Mouse (Mus musculus) heart, embryonic 13.5 days (tissue): ENCODE measurements at regions not wholly inside any gene's neighbourhood (a gene's known extent, or its start where the extent isn't known, plus 50 kb on each side); places are given as distances from the start of the nearest gene placed in this dataset.

Experiments used
- ATAC-seq: fragments of 200-750 bp; cut with Nextera tagmentation; 2 replicates; pipeline ENCODE4 v1.8.0; 2017; ENCODE audit warnings: moderate TSS enrichment; ENCODE audit not compliant: insufficient number of reproducible peaks, low FRiP score, low TSS enrichment; ENCODE audit errors: extremely low read depth
- H3K27ac ChIP-seq: fragments of 300-500 bp; sonication (generic); replicated peaks from 2 replicates; pipeline ENCODE4 v1.5.1; 2015; ENCODE audit warnings: moderate library complexity, mild to moderate bottlenecking, inconsistent platforms
- H3K27me3 ChIP-seq: fragments of 300-500 bp; sonication (generic); replicated peaks from 2 replicates; pipeline ENCODE4 v1.6.1; 2015; ENCODE audit warnings: mild to moderate bottlenecking, inconsistent platforms
- H3K36me3 ChIP-seq: fragments of 300-500 bp; sonication (generic); 2 replicates; pipeline ENCODE4 v1.6.1; 2015; ENCODE audit warnings: mild to moderate bottlenecking, inconsistent platforms
- H3K4me1 ChIP-seq: fragments of 300-500 bp; sonication (generic); 2 replicates; pipeline ENCODE4 v1.6.1; 2015; ENCODE audit warnings: inconsistent platforms
- H3K4me2 ChIP-seq: fragments of 300-500 bp; sonication (generic); 2 replicates; pipeline ENCODE4 v1.6.1; 2015; ENCODE audit warnings: inconsistent platforms, mild to moderate bottlenecking, moderate library complexity
- H3K4me3 ChIP-seq: fragments of 300-500 bp; sonication (generic); 2 replicates; pipeline ENCODE4 v1.5.1; 2015; ENCODE audit warnings: moderate library complexity, mild to moderate bottlenecking, inconsistent platforms
- H3K9ac ChIP-seq: fragments of 300-500 bp; sonication (generic); 2 replicates; pipeline ENCODE4 v1.6.1; 2015; ENCODE audit warnings: inconsistent platforms, mild to moderate bottlenecking, moderate library complexity
- H3K9me3 ChIP-seq: fragments of 300-500 bp; sonication (generic); 2 replicates; pipeline ENCODE4 v1.6.1; 2016; ENCODE audit warnings: inconsistent platforms
- WGBS: fragments of 180-500 bp; shearing (Covaris S2); methylation state at CpG from one replicate; pipeline ENCODE4 v1.1.7; 2015; ENCODE audit warnings: mixed read lengths; 5-methylcytosine and 5-hydroxymethylcytosine counted together

DNA sequence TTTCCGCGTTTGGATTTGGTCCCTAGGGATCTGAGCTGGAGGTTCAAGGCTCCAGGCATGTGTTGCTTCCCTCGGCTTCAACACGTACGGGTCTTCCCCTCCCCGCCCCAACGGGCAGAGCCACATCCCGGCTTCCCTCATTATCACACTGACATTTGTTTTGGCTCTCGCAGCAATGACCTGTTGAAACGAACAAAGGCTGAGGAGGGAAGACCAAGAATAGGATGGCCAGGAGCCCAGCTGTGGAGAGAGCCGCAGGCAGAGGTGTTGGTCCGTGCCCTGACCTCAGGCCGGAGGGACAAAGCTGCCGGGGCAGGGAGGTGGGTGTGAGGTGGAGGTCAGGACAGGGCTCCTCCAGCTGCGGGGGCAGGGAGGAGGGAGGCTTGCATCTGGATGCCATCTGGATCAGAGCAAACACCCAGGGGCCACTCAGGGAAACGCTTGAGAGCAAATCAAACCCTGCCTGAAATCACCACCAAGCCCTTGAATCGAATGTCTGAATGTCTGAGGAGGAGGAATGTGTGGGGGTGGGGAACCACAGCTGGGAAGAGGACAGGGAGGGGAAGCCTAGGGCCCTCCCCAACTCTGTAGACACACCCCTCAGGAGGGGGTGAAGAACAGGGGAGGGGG lies 145.6 kb downstream of the Vegfa start:
- 3% methylated on average over 17 of the region's 17 CpGs for WGBS
- ATAC-seq: peak; percentile 33; the same call in 1 of the 2 replicates
- H3K9me3 ChIP-seq: no peaks in the 10 kb centered on the region
- peak overlapping the region; percentile 39 for H3K4me2 ChIP-seq
- no peak overlapping the region for H3K4me3 ChIP-seq
- H3K36me3 ChIP-seq: no peaks in the 10 kb centered on the region
- H3K27ac ChIP-seq: peak overlapping the region; percentile 40; the same call in 1 of the 2 replicates
- H3K4me1 ChIP-seq: peaks cover 36% of the 10 kb centered on the region
- H3K9ac ChIP-seq: peak overlapping the region; percentile 55
- peaks cover 17% of the 10 kb centered on the region; the same call in 1 of the 2 replicates for H3K27me3 ChIP-seq

DNA sequence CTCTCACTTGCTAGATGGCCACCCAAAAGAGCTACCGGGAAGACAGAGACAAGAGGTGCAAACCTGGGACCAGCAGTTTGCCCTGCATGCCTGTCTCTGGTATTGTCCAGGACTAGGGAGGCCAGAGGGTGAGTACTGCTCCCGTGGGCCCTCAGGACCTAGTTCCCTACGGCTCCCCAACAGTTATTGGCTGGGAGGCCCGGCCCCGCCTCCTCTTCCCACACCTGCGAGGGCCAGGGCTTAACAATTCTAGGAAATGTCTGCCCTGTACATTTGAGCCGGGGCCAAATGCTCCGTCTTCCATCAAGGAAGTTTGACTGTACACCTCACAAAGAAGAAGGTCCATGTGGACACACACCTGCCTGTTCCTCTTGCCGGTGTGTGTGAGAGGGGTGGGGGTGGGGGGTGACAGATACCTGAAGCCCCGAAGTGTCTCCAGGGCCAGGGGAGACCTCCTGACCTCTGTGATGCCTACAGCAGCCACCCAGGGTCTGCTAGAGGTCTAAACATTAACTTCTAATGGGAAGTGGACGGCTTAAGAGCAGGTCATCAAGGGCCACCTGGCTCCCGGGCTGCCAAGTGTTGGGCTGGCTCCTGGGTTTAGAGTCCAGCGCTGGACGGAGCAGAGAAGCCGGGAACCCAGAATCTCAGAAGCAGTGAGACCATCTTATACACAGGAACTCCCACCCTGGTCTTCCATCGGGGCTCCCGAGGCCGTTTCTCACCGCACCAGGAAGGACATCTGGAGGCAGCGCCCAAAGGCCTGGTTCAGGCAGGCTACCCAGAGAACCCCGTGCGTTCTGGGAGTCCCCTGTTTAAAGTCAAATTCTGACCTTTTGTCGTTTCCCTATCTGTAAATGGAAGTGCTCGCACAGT lies 146.5 kb downstream of the Vegfa start:
- peak overlapping the region; percentile 55; the same call in 1 of the 2 replicates for H3K9ac ChIP-seq
- H3K4me3 ChIP-seq: no peak overlapping the region
- H3K4me2 ChIP-seq: peak overlapping the region; percentile 39
- peaks cover 36% of the 10 kb centered on the region for H3K4me1 ChIP-seq
- peak overlapping the region; percentile 40; the same call in 1 of the 2 replicates for H3K27ac ChIP-seq
- 50% methylated on average over 24 of the region's 24 CpGs for WGBS
- H3K36me3 ChIP-seq: no peaks in the 10 kb centered on the region
- ATAC-seq: no peak
- H3K27me3 ChIP-seq: peaks cover 17% of the 10 kb centered on the region; the same call in 1 of the 2 replicates
- no peaks in the 10 kb centered on the region for H3K9me3 ChIP-seq

DNA sequence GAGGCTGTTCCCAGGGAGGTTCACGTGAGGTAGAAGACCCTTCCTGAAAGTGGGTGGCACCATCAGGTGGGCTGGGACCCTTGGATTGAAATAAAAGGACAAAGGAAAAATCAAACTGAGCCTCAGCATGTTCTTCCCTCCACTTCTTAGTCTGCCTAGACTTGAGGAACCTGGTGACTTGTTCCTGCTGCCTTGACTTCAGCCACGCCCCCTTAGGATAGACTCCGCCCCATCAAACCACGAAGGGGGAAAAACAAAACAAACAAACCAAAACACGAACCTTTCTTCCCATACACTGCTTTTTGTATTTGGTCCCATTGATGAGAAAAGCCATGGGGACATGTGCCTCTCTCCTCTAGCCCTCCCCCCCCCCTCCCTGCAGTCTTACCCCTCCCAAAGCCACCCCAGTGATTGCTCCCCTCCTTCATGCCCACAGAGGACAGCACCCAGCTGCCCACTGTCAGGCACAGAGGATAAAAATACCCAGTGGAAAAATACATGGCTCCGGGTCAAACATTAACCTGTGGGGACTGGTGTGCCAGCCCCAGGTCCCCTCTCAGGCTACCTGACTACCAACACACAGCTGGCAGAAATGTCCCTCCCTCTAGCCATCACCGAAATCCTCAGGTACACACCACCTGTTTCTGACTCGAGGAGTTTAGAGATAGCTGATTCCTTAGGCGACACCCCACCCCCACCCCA lies 148.0 kb downstream of the Vegfa start:
- Histone ChIP-seq H3K4me1 (peaks cover 34% of the 10 kb centered on the region), H3K27ac (no peak overlapping the region), H3K4me3 (no peak overlapping the region), H3K36me3 (no peaks in the 10 kb centered on the region), H3K4me2 (no peak overlapping the region), H3K27me3 (peaks cover 17% of the 10 kb centered on the region; the same call in 1 of the 2 replicates), H3K9me3 (no peaks in the 10 kb centered on the region), H3K9ac (no peak overlapping the region)
- WGBS: 65% methylated on average over 9 of the region's 9 CpGs
- ATAC-seq: no peak

DNA sequence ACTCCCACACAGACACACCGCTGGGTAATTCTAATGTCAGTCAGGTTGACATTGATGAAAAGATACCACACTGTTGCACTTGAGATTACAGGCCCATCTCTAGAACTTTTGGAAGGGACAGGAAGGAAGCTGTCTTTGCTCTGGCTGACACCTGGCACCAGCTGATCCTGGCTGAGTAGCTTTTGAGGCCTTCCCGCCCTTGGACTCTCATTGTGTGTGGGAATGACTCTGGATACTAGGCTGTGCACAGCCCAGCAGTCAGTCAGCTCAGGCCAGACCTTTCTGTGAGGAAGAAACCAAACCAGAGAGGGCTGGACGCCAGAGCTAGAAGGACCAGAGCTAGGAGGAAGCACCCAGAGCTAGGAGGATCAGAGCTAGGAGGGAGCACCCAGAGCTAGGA lies 149.0 kb upstream of the 1600014C23Rik start:
- H3K9ac ChIP-seq: no peak overlapping the region
- no peak overlapping the region for H3K27ac ChIP-seq
- H3K27me3 ChIP-seq: peaks cover 12% of the 10 kb centered on the region; the same call in 1 of the 2 replicates
- peaks cover 24% of the 10 kb centered on the region for H3K4me1 ChIP-seq
- H3K9me3 ChIP-seq: peaks cover 5% of the 10 kb centered on the region; the same call in 1 of the 2 replicates
- no peak for ATAC-seq
- WGBS: 65% methylated on average over 3 of the region's 3 CpGs
- H3K4me3 ChIP-seq: no peak overlapping the region
- no peak overlapping the region for H3K4me2 ChIP-seq
- no peaks in the 10 kb centered on the region for H3K36me3 ChIP-seq

DNA sequence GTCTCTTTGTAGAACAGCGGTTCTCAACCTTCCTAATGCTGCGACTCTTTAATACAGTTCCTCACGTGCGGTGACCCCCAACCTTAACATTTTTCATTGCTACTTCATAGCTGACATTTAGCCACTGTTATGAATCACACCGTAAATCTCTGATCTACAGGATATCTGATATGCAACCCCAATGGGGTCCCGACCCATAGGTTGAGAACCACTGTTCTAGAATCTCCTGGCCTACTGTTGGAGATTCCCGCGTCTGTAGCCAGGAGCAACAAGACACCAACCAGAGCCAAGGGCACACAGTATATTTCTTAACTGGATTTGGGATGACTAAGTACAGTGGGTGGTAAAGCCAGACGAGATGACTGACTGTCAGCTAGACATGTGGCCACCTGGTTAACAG lies 147.6 kb upstream of the 1600014C23Rik start:
- no peak overlapping the region for H3K27ac ChIP-seq
- no peak for ATAC-seq
- H3K36me3 ChIP-seq: no peaks in the 10 kb centered on the region
- H3K9me3 ChIP-seq: peaks cover 5% of the 10 kb centered on the region; the same call in 1 of the 2 replicates
- H3K4me1 ChIP-seq: peaks cover 15% of the 10 kb centered on the region
- H3K27me3 ChIP-seq: peaks cover 14% of the 10 kb centered on the region
- no peak overlapping the region for H3K4me3 ChIP-seq
- H3K4me2 ChIP-seq: no peak overlapping the region
- no peak overlapping the region for H3K9ac ChIP-seq
- 91% methylated on average over 9 of the region's 9 CpGs for WGBS

DNA sequence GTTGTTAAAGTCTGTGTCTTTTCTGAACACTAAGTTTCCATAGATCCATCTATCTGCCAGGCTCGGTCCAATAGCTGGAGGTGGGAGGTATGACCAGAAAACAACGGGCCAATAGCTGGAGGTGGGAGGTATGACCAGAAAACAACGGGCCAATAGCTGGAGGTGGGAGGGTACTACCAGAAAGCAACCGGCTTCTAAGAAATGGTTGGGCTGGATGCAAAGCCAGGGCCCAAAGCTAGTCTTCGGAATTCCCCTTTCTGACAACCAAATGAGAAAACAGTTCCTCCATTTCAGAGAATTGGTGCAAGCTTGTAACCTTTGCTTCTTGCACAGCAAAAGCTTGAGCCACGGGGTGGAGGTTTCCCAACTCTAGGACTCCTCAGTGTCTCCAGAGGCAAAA lies 147.1 kb upstream of the 1600014C23Rik start:
- 74% methylated on average over 6 of the region's 6 CpGs for WGBS
- ATAC-seq: no peak

DNA sequence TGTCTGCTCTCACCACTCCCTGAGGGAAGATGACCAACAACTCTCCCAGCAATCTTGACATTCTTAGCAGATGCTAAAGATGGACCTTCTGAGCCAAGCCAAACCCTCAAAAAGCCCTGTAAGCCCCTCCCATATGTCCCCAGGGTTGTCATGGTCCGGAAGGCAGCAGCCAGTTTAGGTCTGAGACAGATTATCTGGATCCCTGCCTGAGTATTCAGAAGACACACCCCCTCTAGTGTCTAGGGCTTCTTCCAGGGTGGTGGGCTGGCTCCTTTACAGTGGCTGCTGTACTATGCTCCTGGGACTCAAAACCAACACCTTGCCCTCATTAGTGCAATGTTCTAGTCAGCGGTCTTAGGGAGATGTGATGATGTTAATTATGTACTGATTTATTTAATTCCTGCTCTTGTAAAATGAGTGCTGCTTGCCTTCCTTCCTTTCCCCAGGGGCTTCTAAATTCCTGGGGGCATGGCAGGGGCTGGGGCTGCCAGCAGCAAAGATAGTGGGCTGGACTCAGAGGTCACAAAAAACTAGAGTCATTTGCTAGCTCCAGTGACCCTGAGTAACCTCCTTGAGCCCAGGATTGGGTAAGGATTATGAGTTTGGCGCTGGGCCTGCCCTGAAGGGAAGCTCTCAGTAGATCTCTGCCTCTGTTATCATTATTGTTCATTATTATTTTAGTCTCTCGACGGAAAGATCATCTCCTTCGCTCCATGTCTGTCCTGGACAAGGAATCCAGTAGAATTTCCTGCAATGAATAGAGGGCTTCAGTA lies 146.0 kb upstream of the 1600014C23Rik start:
- H3K36me3 ChIP-seq: no peaks in the 10 kb centered on the region
- ATAC-seq: no peak
- no peak overlapping the region for H3K4me3 ChIP-seq
- peaks cover 5% of the 10 kb centered on the region; the same call in 1 of the 2 replicates for H3K9me3 ChIP-seq
- no peak overlapping the region for H3K9ac ChIP-seq
- 0 out of 2 replicates have a peak, but pooled peaks cover 4% of the 10 kb centered on the region for H3K4me1 ChIP-seq
- H3K4me2 ChIP-seq: no peak overlapping the region
- H3K27ac ChIP-seq: no peak overlapping the region
- H3K27me3 ChIP-seq: peaks cover 21% of the 10 kb centered on the region
- WGBS: 68% methylated on average over 6 of the region's 6 CpGs

More for the DNA sequence above, 147.1 kb upstream of the 1600014C23Rik start:
- Histone ChIP-seq H3K4me1 (peaks cover 10% of the 10 kb centered on the region), H3K9ac (no peak overlapping the region), H3K36me3 (no peaks in the 10 kb centered on the region), H3K27ac (no peak overlapping the region), H3K4me3 (no peak overlapping the region), H3K4me2 (no peak overlapping the region), H3K9me3 (peaks cover 5% of the 10 kb centered on the region; the same call in 1 of the 2 replicates), H3K27me3 (peaks cover 19% of the 10 kb centered on the region)

DNA sequence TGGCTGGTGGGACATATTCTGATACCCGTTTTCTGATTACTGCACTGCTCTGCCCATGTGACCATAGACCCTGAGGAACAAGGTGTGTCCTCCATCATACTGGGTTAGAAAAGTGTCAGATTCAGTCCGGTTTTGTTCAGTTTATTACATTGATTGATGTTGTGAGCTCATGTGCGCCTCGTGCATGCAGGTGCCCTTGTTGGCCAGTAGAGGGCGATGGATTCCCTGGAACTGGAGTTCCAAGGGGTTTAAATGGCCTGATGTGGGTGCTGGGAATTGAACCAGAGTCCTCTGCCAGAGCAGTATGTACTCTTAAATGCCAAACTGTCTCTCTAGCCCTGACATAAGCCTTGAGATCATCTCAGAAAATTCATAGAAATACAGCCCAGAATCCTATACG lies 144.8 kb upstream of the 1600014C23Rik start:
- Histone ChIP-seq H3K27ac (no peak overlapping the region), H3K4me3 (no peak overlapping the region), H3K4me1 (peaks cover 15% of the 10 kb centered on the region), H3K4me2 (no peak overlapping the region), H3K9ac (no peak overlapping the region), H3K36me3 (no peaks in the 10 kb centered on the region), H3K27me3 (peaks cover 28% of the 10 kb centered on the region), H3K9me3 (peaks cover 5% of the 10 kb centered on the region; the same call in 1 of the 2 replicates)
- 86% methylated on average over 6 of the region's 6 CpGs for WGBS
- no peak for ATAC-seq

DNA sequence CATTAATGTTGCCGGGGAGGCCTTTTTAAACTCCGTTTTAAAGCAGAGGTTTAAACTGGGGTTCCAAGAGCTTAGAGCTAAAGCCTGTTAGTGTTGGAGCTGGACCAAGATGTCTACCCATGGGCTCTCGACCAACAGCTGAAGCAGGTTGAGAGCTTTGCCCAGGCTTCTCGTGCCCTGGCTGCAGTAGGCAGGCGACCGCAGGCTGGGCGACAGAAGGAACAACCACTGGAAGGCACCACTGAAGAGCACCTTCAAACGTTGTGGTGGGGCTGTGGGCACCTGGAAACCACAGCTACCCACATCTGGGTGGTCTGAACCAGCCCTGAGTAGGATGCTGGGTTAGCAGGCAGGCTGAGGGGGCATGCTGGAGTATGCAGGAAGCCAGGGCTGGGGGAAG lies 141.7 kb upstream of the 1600014C23Rik start:
- H3K4me1 ChIP-seq: peaks cover 31% of the 10 kb centered on the region
- H3K4me2 ChIP-seq: no peak overlapping the region
- peaks cover 58% of the 10 kb centered on the region for H3K27me3 ChIP-seq
- no peak overlapping the region for H3K4me3 ChIP-seq
- 89% methylated on average over 8 of the region's 8 CpGs for WGBS
- no peak overlapping the region for H3K27ac ChIP-seq
- ATAC-seq: no peak
- peaks cover 5% of the 10 kb centered on the region; the same call in 1 of the 2 replicates for H3K9me3 ChIP-seq
- H3K9ac ChIP-seq: no peak overlapping the region
- H3K36me3 ChIP-seq: no peaks in the 10 kb centered on the region

DNA sequence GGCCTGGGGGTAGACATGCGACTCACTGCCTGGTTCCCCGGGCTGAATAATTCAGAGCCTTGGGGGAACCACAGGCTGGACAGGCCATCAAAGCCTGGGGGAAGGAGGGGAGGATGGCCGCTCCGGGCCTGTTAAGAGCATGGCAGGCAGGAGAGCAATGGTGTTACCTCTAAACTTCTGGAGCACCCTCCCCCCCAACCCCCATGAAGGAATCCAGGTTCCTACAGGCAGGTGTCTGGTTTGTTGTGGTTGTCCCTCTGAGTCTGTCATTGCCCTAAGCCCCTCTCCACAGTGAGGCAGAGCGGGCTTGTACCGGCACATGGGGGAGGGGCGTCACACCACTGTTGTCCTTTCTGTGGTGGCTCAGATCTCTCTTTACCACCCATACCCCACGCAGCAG lies 140.4 kb upstream of the 1600014C23Rik start:
- 24% methylated on average over 8 of the region's 8 CpGs for WGBS
- ATAC-seq: no peak
- Histone ChIP-seq H3K4me2 (peak overlapping the region; percentile 47), H3K36me3 (no peaks in the 10 kb centered on the region), H3K9me3 (peaks cover 15% of the 10 kb centered on the region; the same call in 1 of the 2 replicates), H3K4me3 (peak overlapping the region; percentile 3), H3K27ac (no peak overlapping the region), H3K27me3 (peaks cover 59% of the 10 kb centered on the region), H3K4me1 (peaks cover 27% of the 10 kb centered on the region), H3K9ac (0 out of 2 replicates have a peak overlapping the region, but pooled peaks have one; percentile 20)
